Mouse (Mus musculus) CD8-positive naive resting alpha-beta T cell, adult 2 months (primary cell): ENCODE measurements around the gene Npm1.

ENCODE experiments used
- DNase-seq, 2 experiments: peaks; one replicate each; pipeline ENCODE4 v3.0.0; 2022; ENCODE audit warnings: low read depth in 2 of 2, low spot score in 2 of 2

Gene Npm1

DNA sequence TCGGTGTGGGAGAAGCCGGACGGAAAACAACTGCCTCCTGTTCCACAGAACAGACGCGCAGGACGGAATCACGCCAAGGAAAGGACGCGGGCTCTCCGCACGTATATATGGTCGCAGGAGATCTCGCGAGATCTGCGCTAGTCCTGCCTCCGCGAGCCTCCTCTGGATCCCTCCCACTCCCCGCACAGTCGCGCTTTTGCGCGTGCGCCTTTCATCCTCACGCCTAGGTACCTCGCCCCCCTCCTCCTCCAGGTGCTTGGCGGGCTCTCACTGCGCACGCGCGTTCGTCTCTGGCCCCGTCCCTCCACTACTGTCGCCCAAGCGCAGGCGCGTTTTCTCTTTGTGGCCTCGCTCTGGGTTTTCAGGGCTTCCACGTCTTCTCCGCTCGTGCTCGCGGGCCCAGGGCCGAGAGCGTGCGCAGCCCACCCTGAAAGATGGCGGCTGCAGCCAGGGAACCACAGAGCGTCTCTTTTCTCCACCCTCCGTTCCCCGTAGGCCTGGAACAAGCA lies at the start of gene Npm1:
Gene Npm1, minus strand, starts transcription at position 209 of the 509 bp plus-strand sequence.
- peak; percentile 99 to 100 for DNase-seq

DNA sequence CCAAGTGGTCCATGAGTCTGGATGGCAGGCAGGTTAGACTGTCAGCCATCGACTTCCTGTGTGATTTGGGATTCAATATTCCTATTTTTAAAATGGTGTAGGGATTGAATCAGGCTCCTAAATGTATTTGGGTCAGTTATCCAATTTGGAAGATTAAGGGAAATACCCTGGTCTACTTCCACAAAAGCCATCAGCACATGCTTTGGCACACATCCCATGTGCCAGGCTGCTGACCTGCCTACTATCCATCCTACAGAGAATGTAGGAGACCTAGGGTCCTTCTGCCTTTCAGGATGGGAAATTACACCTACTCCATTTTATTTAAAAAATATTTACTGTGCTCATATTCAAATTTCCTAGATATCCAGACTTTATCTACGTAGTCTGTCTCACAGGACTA lies 44.4 kb upstream of the Npm1 start:
- DNase-seq: no peak

DNA sequence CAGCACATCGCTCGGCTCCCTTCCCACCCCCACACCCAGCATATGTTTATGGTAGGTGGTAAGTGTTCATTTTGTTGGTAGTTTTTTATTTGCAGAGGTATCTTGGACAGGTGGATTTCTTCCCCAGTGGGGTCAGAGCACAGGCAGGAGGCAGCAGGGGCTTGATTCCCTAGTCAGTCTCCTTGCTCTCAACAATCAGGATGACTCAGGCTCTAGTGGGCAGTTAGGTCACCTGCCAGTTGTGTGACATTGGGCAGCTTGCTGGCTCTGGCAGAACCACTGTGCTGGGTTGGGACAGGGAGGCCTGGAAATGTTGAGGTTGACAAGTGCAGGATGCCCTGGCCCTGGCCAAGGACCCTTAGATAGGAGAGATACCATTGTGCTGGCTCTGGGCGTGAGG lies 42.0 kb upstream of the Npm1 start:
- DNase-seq: no peak

DNA sequence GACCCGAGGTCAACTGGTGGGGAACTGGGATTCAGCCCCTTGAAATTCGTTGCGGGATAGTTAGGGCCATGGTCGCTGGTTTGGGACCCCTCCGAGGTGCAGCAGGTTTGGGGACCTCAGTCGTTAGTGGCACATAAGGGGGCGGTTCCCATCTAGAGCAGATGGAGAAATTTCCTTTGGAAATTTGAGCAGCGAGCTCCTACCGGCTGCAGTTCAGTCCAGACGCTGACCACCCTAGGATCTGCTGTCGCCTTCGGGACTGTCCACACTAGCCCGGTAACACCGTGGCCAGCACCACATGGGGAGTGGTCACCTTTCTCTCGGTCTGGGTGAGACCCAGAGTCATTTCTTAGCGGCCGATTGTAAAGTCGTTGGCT lies 41.3 kb upstream of the Npm1 start:
- no peak for DNase-seq

DNA sequence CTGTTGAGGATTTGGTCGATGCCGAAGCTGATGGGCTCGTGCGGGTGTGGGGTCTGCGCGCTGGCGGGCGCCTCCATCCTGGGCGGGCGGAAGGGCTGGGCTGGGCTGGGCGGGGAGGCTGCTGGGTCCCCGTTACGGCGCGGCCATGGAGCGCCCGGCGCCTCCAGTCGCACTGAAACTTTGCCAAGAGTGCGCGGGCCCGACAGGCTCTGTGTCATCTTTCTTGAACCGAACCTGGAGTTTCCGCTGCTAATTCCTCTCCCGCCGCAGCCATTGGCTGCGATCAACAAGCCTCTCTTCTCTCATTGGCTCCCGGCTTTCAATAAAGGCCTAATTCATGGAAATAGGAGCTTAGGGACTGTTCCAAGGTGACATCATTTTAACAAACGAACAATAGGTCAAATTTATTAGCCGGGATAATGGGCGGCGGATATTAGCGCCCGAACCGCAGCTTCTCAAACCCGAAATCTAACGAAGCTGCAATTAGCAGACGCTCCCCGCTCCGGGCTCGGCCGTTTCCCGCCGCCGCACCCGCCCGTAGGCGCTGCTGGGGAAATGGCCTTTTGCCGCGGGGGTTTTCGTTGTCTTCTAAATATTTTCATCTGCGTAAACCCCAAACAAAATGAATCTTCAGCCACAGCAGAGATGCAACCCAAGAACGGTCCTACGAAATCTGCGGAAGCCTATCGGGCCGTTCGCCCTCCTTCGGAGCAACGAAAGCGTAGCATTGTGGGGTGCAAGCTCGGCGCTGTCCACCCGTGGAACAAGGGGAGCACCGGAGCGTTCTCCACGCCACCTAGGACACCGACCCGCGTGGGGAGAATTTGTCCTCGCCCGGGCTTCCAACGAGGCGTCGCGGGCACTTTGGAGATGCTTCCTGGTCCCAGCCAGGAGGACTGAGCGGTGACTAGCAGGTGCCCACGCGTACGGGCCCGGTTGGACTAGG lies 40.6 kb upstream of the Npm1 start, which contains the start of gene Tlx3:
Gene Tlx3, minus strand, starts transcription at position 207 of the 946 bp plus-strand sequence.
- no peak for DNase-seq

DNA sequence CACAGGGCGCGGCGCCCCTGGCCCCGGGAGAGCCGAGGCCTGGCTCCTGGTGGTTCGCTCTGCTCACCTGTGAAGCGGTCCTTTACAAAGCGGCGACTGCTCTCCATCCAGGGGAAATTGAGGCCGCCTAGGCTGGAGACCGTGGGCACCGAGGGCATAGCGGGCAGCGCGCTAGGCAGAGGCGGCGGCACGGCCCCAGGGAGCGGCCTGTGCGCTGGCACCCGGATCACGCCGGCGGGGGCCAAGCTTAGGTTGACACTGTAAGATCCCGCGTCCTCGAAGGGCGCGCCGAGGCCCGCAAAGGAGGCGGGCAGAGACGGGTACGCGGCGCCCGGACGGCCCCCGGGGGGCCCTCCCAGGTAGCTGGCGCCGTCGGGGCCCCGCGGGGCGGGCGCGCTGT lies 40.0 kb upstream of the Npm1 start:
- DNase-seq: no peak

DNA sequence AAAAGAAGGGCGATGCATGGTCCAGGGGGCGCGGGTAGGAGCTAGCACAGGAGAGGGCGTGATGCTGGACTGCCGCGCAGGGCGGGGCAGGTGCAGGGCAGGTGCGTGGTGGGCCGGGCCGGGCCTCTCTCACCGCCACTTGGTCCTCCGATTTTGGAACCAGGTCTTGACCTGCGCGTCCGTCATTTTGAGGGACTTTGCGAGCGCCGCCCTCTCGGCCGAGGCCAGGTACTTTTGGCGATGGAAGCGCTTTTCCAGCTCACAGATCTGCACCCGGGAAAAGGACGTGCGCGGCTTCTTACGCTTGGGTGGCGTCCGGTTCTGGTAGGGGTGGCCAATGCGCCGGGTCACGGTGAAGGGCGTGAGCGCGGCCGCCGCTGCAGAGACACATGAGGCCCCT lies 39.3 kb upstream of the Npm1 start:
- no peak for DNase-seq

DNA sequence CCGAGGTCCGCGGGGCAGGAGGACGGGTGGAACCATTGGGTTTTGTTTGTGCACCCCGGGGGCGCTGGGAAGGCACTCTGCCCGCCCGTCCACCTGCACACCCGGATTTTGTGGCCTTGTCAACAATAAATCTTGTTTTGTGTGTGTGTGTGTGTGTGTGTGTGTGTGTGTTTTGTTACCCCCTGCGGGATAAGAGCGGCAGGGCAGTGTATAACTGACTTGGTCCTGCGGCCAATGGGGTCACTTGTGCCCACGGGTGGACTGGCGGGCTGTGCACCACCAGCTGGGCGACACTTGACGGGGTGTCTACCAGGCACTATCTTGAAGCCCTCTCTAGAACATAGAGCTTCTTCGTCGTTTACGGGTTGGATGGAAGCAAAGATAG lies 38.6 kb upstream of the Npm1 start:
- no peak for DNase-seq

DNA sequence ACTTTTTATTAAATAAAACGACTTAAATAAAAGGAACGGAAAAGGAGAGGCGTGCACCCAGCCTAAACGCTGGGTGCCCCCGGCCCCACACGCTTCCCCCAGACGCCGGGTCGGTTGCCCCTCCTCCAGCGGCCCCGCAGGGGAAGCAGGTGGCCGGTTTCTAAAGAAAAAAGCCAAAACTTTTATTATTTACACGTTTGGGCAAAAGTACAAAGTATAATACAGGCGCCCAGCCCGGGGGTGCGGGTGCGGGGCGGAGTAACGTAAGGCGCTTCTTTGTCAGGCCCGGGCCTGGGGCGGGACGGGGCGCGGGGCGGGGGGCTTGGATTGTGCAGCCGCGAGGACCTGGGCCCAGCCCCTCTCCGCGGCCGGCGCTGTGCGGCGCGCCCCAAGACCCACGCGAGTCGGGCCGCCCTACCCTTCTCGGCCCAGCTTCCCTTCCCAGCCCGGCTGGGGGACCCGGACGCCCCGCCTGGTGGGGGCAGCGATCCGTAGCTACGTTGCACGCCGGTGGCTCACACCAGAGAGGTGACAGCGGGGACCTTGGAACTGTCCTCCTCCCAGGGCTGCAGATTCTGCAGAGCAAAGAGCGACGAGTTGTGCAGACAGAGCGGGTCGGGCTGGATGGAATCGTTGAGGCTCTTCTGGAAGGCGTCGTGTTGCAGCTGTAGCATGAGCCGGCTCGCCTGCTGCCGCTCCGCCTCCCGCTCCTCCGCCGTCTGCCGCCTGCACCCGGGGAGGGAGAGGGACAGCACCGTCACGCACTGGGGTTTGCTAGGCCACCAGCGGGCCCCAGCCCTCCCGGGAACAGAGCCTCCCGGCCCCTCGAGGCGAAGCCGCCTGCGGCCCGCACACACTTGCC lies 38.0 kb upstream of the Npm1 start:
- no peak for DNase-seq

DNA sequence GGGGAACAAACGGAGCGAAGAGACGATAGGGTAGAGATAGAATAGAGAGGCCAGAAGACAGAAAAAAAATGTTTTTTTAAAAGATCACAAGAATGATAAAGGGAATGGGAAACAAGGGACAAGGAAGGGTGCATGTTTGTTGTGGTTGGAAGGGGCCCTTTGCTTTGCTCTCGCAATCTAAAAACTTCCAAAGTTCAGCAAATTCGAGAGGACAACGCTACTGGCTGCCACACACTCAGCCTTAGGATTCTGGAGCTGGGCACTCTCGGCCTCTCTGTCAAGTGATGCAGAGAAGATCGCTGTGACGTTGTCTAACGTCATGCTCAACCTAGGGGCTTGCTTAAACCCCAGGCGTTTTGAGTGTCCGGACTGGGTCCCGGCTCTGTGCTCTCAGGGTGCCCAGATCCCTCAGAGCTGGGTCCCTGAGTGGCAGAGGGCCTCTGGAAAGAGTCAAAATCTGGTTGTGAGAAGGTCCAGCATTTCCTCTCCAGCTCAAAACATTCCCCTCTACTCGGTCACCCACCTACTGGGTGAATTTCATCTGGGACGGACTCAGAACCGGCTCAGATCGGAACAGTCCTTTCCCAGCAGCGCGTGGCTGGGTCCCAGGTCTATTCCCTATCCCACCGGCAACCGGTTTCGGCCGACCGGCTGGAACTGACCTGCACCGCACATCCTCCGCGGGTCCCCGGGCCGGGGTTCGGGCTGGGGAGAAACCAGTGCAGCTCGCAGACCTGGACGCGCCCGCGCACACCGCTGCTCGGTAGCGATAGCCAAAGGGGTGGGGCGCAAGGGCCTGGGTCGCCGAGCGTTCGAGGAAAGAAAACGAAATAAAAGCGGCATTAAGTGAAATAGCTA lies 37.1 kb upstream of the Npm1 start:
- no peak for DNase-seq

DNA sequence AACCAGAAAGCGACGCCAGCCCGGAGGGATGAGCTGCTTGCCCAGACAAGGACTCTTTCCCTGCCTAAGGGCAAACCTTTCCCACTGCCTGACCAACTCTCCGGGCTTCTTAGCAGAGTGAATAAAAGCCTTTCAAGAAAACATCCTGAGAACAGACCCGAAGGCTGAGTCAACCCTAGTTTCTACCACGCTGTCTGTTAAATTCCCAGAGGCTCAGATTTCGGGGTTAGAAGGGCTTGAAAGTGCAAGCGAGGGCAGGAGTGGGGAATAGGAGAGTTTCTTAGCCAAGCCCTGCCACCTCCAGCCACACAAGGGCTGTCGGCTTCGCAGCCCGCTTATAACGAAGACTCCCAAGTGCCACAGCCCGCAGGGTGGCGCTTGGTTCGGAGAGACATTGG lies 36.1 kb upstream of the Npm1 start:
- no peak for DNase-seq

DNA sequence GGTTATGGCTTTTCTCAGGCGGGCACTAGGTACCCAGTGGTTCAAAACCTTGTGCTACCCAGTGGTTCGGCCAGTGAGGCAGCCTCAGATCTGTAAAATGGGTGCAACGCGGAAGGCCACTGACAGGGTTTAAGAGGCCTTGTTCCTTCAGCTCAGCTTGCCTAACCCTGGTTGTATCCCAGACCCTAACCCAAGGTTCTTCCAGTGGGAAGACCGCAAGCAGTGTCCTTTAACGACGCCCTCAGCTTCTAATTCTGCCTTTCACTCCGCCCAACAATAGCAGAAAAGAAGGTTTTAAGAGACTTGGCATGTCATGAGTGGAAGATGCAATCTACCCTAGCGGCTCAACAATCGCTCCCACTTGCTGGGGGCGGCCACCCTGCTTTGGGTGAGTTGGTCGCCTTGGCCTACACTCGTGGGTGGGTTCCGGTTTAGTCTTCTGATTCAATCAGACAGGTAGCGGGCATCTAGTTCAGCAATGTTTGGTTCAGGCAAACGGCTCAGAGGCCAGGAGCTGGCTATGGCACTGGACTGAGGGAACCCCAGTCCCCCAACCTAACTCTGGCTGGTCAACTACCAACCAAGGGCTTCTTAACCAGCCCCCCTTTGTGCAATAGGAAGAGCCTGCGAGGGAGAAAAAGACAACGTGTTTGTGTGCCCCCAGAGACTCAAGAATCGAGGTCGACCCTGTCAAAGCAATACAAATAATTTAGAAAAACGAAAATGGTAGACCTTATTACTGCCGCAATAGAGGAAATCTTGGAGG lies 35.5 kb upstream of the Npm1 start:
- no peak for DNase-seq

DNA sequence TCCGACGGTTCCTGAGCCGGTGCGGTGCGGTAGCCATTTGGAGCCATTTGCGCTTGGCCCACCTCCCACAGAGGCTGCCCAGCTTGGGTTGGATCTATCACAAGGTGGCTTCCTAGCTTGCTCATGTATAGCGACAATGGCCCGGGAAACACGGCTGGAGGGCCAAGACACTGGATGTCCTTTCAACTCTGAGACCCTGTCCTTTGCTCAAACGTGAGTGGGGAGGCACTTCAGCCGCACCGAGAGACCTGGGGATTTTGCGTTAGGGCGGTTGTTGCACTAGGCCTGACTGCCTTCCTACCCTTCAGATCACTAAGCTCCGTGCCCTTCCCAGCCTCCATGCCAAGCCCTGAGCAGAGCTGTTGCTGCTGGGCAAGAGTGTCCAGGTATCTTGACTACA lies 34.7 kb upstream of the Npm1 start:
- DNase-seq: no peak

DNA sequence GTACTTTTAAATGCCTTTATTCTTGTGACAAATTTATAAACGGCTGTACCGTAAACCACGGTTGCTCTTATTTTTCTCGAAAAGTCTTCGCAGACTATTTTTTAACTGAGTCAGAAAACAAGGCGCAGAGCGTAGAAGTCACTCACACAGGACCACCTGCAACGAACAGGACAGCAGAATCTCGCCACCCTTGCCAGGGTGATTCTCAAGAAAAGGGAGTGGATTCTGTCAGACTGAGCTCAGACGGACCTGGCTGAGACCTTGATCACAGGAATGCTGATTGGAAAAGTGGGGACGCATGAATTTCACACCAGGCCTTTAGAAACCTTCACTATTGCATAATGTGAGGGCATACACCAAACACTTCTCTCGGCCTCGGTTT lies 34.1 kb upstream of the Npm1 start:
- no peak for DNase-seq

DNA sequence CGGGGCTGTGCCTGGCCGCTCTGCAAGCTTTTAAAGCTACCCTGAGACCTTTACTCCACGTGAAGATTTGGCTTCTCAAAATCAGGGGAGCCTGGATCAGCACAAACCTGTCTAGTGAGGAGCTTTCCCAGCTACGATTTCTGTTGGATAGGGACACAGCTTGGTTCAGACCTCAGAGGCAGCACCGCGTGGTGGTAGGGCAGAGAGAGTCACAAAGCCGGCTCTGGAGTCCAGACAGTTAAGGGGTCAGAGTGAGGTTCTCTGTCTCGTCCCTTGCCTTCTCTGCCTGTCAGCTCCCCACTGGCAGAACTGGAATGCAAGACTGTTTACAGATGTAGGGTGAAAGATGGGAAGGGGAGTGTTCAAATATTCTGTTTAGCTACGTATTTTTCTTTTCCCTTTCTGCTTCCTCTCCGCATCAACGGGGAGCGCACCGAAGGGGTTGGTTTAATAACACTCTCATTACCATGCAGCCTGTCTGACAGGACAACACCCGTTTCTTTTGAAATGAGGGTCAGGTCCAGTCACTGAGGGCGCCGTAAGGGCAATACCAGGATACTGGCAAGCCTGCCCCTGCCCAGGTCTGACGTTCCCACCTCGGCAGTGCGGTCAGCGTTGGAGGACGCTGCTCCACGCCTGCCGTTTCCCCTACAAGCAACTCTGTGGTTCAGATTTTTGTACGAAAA lies 33.6 kb upstream of the Npm1 start:
- no peak for DNase-seq

DNA sequence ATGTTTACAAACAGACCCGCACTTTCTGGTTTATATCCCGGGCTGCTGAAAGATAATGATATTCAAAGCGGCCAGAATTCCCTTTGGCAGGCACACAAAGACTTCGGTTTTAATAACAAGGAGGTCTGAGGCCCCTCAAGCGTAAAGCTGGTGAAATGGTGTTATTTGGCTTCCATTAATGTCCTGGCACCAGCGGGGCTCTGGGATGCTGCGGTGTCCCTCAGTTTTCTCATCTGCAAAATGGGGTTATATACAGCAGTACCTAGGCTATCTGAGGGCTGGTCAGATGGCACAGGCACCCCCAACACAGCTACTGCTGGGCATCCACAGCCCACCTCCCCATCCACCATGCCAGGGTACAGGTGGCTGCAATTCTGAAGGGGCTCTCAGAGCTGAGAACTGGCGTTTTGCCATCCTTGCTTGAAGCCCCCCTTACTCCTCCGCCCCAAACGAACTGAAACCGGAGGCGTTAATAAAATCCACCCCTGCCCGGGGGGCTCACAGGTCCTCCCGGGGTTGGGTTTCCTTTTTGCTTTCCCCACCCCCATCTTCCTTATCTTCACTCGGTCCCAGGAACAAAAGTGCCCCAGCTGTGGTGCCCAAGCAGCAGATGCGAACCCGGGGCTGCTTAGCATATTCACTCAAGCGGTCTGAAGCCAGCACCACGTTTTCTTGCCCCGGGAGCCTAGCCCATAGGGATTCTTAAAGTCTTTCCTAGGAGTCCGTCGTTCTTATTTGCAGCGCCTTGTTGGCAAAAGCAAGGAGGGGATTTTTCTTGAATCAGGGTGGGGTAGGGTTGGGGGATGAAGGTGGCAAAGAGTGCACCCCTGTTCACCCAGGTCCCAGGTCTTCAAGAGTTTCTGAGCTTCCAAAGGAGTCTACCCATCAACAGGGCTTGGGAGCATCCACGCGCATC lies 32.8 kb upstream of the Npm1 start:
- no peak for DNase-seq

DNA sequence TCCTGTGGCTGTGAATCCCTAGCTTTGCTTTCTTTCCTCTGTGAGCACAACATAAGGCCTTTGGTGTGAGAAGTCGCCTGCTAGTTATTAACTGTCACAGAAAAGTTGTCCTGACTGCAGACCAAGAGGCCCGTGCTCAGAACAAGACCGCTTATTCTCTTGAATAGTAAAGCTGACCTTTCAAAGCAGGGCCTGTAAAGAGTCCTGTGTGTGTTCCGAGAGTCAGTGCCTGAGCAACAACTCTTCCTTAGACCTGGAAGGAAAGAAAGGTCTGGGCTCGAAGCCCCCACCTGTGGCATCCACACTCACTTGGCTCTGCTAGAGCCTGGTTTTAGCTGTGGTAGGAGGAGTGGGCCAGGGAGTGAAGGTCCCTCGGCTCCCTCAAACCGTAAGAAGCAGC lies 32.1 kb upstream of the Npm1 start:
- DNase-seq: no peak

DNA sequence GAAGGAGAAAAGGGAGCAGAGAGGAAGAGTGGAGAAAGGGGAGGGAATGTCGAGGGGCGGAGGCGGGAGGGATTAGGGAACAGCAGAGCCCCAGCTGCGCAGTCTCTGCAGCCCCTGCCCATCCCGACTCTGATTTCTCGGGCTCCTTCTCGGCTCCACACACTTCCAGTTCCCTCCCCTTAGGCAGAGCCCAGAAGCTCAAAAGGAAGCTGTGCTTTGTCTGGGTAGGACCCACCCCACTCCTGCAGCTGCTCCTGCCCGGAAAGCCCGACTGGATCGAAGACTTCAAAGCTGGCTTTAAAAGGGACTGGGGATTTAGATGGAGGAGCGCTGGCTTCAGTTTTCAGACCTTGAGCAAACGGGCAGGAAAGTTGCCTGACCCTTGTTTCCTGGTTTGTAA lies 30.7 kb upstream of the Npm1 start:
- no peak for DNase-seq

DNA sequence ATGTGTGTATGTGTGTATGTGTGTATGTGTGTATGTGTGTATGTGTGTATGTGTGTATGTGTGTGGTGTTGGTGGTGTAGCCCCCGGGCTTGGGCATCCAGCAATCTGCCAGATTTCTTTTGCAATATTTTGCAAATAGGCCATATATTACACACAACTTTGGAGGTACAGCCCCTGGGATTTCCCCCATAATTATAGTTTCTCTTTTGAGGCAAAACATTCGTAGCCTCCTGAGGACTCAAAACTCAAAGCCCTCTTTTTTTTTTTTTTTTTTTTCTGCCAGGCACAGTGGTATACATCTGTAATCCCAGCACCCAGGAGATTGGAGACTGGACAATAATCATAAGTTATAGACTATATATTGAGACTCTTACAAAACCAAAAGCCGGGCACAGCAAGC lies 18.8 kb upstream of the Npm1 start:
- no peak for DNase-seq
